Mouse (Mus musculus) embryonic fibroblast, embryonic 13.5 days (primary cell): Measurements from ENCODE around the gene Cdk9. TPM values are rescaled to one million over a fixed set of nuclear protein-coding genes. Genes with fewer than 3 reads are reported as not detected.

ENCODE experiments used
- H3K27ac ChIP-seq: 2 replicates; pipeline ENCODE4 v1.5.1; 2012; ENCODE audit warnings: low read length, control low read depth, inconsistent platforms; ENCODE audit not compliant: insufficient read depth
- H3K4me1 ChIP-seq: 2 replicates; pipeline ENCODE4 v1.6.1; 2011; ENCODE audit warnings: low read length; ENCODE audit not compliant: control insufficient read depth, insufficient read depth
- H3K4me3 ChIP-seq: 2 replicates; pipeline ENCODE4 v1.5.1; 2011; ENCODE audit warnings: mild to moderate bottlenecking, control low read depth, low read length; ENCODE audit not compliant: insufficient read depth
- CTCF ChIP-seq: IDR thresholded peaks from 2 replicates; pipeline ENCODE4 v1.5.1; 2011; ENCODE audit warnings: mild to moderate bottlenecking, control low read depth, low read length, moderate library complexity, borderline replicate concordance; ENCODE audit not compliant: insufficient read depth
- POLR2A ChIP-seq: IDR thresholded peaks from 2 replicates; pipeline ENCODE4 v1.6.1; 2011; ENCODE audit warnings: low read depth, mild to moderate bottlenecking, control low read depth, low read length, moderate library complexity
- polyA plus RNA-seq: library from polyadenylated mRNA; stranded (reverse); fragments of >200 nt; gene quantifications from 2 replicates; pipeline ENCODE4 v1.2.4, GENCODE M21; 2011; ENCODE audit warnings: low read depth; ENCODE audit not compliant: missing spikeins, insufficient read length

Gene Cdk9
- 77.9 and 82.0 TPM in 2 replicates for polyA plus RNA-seq

DNA sequence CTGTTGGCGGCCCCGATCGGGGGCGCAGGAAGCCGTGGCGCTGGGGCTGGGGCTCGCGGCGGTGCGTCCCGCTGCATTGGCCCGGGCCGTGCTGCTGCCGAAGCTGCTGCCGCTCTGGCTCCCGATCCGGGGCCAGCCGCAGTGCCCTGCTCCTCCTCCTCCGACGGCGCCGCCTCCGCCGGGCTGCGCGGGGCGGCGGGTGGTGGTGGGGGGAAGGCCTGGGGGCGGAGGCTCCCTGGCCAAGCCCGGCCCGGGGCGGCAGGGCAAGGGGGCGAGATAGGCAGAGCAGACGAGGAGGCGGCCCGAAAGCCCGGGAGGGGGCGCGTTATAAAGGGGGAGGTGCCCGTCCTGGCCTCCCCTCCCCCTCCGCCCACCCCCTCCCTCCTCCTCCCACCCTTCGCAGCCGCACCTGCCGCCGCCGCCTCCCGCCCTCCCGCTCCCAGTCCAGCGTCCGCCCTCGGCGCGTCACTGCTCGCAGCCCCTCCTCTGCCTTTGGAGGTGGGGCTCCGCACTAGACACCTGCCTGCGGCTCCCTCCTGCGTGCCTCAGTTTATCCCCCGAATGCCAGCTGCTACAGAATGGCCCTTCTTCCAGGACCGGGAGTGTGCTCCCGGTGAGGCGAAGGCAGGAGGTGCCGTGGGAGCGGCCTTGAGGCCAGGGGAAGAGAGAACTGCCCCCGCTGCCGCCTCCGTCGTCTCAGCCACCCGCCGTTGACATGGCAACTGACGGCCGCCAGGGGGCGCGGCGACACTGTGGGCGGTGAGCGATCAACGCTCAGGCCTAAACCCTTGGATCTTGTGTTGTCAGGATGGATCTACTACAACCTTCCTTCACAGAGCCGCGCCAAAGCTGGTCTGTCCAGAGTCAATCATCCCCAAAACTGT is at the start of gene Cdk9:
Gene Cdk9 (minus strand): TSS at position 143 of the 884 bp plus-strand sequence.
- Histone ChIP-seq H3K27ac (peak within 1 kb of the TSS; percentile 97), H3K4me1 (peaks cover 17% of the 10 kb centered on the region; the same call in 1 of the 2 replicates), H3K4me3 (peak within 1 kb of the TSS; percentile 89)
- TF ChIP-seq POLR2A (peak; percentile 64), CTCF (peak; percentile 99)

DNA sequence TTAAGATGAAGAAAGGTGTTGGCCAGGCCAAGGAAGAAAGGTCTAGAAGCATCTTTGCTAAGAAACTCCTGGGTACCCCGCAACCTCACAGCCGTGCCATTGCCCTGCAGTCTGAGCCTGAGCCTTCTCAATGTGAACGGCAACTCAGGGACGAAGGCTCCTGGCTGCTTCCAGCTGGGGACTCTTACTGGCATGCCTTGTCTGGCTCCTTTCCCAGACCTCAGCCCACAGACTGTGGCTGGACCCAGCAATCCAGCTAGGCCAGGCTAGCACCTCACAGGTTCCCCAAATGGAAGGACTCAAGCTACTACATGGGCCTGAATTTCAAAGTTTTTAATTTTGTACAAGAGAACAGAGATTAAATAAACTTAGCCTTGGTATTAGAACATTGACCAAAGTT is 49.0 kb upstream of the Cdk9 start:
- Histone ChIP-seq H3K4me1 (no peaks in the 10 kb centered on the region), H3K27ac (no peak overlapping the region), H3K4me3 (no peak overlapping the region)
- TF ChIP-seq CTCF, result no peak
- no peak for TF ChIP-seq POLR2A

GRCm38 (mm10) chr2:32761361-32761760 is 48.5 kb upstream of the Cdk9 start:
- Histone ChIP-seq H3K27ac (no peak overlapping the region), H3K4me3 (no peak overlapping the region), H3K4me1 (no peaks in the 10 kb centered on the region)
- TF ChIP-seq CTCF (no peak), POLR2A (no peak)

DNA sequence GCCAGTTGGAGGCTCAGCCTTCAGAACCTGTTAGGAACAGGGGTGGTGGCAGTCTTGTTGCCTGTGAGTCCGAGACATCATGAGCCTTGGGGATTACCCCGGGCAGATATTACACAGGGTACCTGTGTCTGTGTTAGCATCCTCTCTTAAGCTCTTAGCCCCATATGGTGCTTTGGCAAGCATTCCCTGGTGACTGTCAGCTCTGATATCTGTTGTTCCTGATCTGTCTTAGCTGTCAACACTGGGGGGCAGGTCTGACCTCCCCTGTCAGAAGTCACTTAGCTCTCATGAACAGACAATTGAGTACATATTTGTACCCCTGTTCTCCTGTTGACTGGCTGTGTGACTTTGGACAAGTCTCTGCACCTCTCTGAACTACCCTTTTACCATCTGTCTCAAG is 46.1 kb upstream of the Cdk9 start:
- TF ChIP-seq CTCF, result no peak
- TF ChIP-seq POLR2A, result no peak
- no peak overlapping the region for H3K27ac ChIP-seq
- no peak overlapping the region for H3K4me3 ChIP-seq
- H3K4me1 ChIP-seq, result no peaks in the 10 kb centered on the region

DNA sequence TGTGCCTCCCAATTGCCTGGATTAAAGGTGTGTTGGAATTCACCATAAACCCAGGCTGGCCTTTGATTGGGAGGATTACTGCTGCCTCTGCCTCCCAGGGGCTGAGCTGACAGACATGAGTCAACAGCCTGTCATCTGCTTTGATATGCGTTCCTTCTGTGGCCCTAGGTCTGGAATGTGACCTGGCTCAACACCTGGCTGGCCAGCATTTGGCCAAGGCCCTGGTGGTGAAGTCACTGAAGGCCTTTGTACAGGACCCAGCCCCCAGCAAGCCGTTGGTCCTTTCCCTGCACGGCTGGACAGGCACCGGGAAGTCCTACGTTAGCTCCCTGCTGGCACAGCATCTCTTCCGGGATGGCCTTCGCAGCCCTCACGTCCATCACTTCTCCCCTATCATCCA is 45.6 kb upstream of the Cdk9 start:
- H3K27ac ChIP-seq, result no peak overlapping the region
- no peak overlapping the region for H3K4me3 ChIP-seq
- TF ChIP-seq CTCF (no peak), POLR2A (no peak)
- H3K4me1 ChIP-seq, result no peaks in the 10 kb centered on the region

DNA sequence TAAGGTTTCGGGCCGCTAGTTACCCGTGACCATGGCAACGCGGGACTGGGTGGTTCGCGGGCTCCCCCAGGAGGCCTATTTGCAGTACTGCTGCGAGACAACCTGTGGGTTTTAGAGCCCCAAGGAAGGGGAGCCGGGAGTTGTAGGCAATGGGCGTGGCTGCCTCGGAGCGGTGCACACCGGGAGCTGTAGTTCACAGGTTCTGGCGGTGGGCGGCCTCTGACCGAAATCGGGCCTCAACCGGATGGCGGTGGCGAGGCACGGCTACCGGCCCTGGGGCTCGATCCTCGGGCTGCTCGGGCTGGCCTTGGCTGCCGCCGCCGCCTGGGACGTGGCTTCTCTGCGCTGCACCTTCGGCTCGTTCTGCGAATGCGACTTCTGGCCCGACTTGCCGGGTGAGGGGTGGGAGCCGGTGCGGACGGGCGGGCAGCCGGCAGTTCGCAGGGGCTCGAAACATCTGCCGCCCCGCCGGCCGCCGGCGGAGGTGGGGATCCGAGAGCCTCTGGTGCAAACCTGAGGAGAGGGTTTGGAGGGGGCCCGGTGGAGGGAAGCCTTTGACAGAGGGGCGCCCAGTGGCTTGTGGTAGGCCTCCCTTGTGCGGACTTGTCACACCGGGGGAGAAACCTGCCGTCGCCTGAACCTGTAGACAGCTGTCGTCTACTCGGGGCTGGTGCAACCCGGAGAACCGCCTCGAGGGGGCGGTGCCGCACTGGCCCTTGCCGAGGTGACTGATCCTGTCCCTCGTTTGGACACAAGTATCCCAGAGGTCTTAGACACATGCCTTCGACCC is 44.4 kb upstream of the Cdk9 start, which contains the start of gene Tor2a:
Gene Tor2a (plus strand): TSS at position 179 of the 790 bp plus-strand sequence.
- TF ChIP-seq CTCF (peak; percentile 86), POLR2A (peak; percentile 75)
- no peaks in the 10 kb centered on the region for H3K4me1 ChIP-seq
- peak within 1 kb of the TSS; percentile 78 for H3K27ac ChIP-seq
- peak within 1 kb of the TSS; percentile 62 for H3K4me3 ChIP-seq

DNA sequence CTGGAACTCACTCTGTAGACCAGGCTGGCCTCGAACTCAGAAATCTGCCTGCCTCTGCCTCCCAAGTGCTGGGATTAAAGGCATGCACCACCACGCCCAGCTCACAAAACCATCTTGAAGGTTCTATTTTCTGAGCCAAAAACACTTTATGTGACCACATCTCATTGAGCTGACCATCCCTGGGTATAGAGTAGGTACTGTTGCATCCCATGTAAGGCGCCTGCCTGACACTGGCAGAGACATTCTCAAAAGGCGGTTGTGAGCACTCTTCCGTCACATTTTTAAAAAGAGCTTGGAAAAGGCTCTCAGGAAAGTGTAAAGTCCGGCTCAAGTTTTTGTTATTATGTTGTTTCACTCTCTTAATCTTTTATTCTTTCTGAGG is 43.8 kb upstream of the Cdk9 start:
- Histone ChIP-seq H3K27ac (no peak overlapping the region), H3K4me3 (no peak overlapping the region), H3K4me1 (no peaks in the 10 kb centered on the region)
- TF ChIP-seq POLR2A, result no peak
- TF ChIP-seq CTCF, result no peak

DNA sequence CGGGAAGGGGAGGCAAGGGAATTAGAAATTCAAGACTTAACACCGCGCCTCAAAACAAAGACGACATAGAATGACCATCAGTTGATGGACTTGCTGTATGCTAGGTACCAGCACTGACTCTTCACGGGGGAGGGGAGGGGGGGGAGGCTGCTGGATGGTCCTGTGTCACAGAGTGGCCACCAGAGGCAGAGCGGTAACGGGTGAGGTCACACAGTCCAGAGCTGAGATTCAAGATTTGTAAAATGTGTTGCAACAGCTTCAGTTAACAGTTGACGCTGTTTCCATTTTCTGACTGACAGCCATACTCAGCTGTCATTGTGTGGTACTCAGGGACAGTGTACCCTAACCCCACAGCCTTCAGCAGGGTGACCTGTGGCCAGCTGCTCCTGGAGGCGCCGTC is 39.3 kb upstream of the Cdk9 start:
- Histone ChIP-seq H3K4me1 (no peaks in the 10 kb centered on the region), H3K4me3 (no peak overlapping the region), H3K27ac (no peak overlapping the region)
- TF ChIP-seq POLR2A (no peak), CTCF (peak; percentile 12; the same call in 1 of the 2 replicates)

- TF ChIP-seq POLR2A, result no peak
- TF ChIP-seq CTCF, result no peak
- Histone ChIP-seq H3K4me3 (peak overlapping the region; percentile 10; the same call in 1 of the 2 replicates), H3K4me1 (no peaks in the 10 kb centered on the region), H3K27ac (no peak overlapping the region)
Measured at GRCm38 (mm10) chr2:32751665-32752033, 38.8 kb upstream of the Cdk9 start.
